Mouse (Mus musculus) retina, postnatal 1 day (tissue): ENCODE results near the gene Tmem191c.

ENCODE experiments used
- DNase-seq: peaks from one replicate; pipeline ENCODE4 v3.0.0-alpha.2; 2012

The Tmem191c gene

GRCm38 (mm10) chr16:17331855-17332254 lies 56.0 kb downstream of the Tmem191c start:
- no peak for DNase-seq
